Mouse (Mus musculus) CH12.LX (cell line): Measurements from ENCODE around the gene Cd209f. TPM values are rescaled to one million over a fixed set of nuclear protein-coding genes. Genes with fewer than 3 reads are reported as not detected.
"Not testable (repeated sequence)": the region's sequence is repeated elsewhere in the genome, so short reads cannot be mapped to it uniquely, and the experiment has no call there.

Experiments used
- DNase-seq: peaks from one replicate; pipeline ENCODE4 v3.0.0-alpha.2; 2013; ENCODE audit errors: extremely low read depth
- H3K27ac ChIP-seq: 2 replicates; pipeline ENCODE4 v1.5.1; 2012; ENCODE audit warnings: low read depth, mild to moderate bottlenecking, control low read depth, moderate library complexity; ENCODE audit not compliant: insufficient read depth
- H3K27me3 ChIP-seq: replicated peaks from 2 replicates; pipeline ENCODE3; 2012; ENCODE audit warnings: inconsistent platforms
- H3K36me3 ChIP-seq, 2 experiments: replicated peaks in 1 of 2; 2 replicates each; pipeline versions ENCODE3 to v1.6.1; 2012; ENCODE audit warnings: inconsistent platforms in 1 of 2, low read length in 1 of 2, mild to moderate bottlenecking in 1 of 2, mixed read lengths in 1 of 2, moderate library complexity in 1 of 2; ENCODE audit not compliant: control insufficient read depth in 1 of 2, insufficient read depth in 1 of 2
- H3K4me1 ChIP-seq, 2 experiments: 2 replicates each; pipeline ENCODE4 v1.6.1; 2012; ENCODE audit warnings: inconsistent platforms in 1 of 2, moderate library complexity in 1 of 2; ENCODE audit not compliant: insufficient read depth in 2 of 2, control insufficient read depth in 1 of 2
- H3K4me2 ChIP-seq: 2 replicates; pipeline ENCODE4 v1.6.1; 2012; ENCODE audit warnings: low read depth, mild to moderate bottlenecking, control low read depth; ENCODE audit not compliant: poor library complexity, insufficient read depth, severe bottlenecking
- H3K4me3 ChIP-seq, 3 experiments: fragments of 150-350 bp in 1 of 3; sonication (generic) in 1 of 3; replicated peaks in 1 of 3; 2 replicates each; pipeline versions ENCODE3 to v1.5.1; 2011 to 2012; ENCODE audit warnings: low read depth in 2 of 3, low read length in 2 of 3, mild to moderate bottlenecking in 2 of 3, moderate library complexity in 2 of 3, control low read depth in 1 of 3, improper control_type of control experiment in 1 of 3, inconsistent platforms in 1 of 3, mixed read lengths in 1 of 3; ENCODE audit not compliant: poor library complexity in 1 of 3
- H3K79me2 ChIP-seq: replicated peaks from 2 replicates; pipeline ENCODE4 v1.6.1; 2012; ENCODE audit warnings: mild to moderate bottlenecking, moderate library complexity; ENCODE audit not compliant: control insufficient read depth, poor library complexity, insufficient read depth, severe bottlenecking; ENCODE audit errors: extremely low read depth
- H3K9ac ChIP-seq: 2 replicates; pipeline ENCODE4 v1.6.1; 2012; ENCODE audit warnings: low read depth, mild to moderate bottlenecking, control low read depth, moderate library complexity; ENCODE audit not compliant: insufficient read depth
- H3K9me3 ChIP-seq: replicated peaks from 2 replicates; pipeline ENCODE3; 2012; ENCODE audit warnings: low read length, inconsistent platforms, mixed read lengths
- EP300 ChIP-seq: IDR thresholded peaks from 2 replicates; pipeline ENCODE4 v1.6.1; 2011; ENCODE audit warnings: low read length, improper control_type of control experiment
- HCFC1 ChIP-seq: IDR thresholded peaks from 2 replicates; pipeline ENCODE4 v1.6.1; 2012; ENCODE audit warnings: low read depth, mild to moderate bottlenecking, inconsistent platforms, low read length, improper control_type of control experiment
- KAT2A ChIP-seq: IDR thresholded peaks from 2 replicates; pipeline ENCODE4 v1.6.1; 2012; ENCODE audit warnings: low read length, improper control_type of control experiment, inconsistent platforms; ENCODE audit not compliant: insufficient replicate concordance
- MAFK ChIP-seq: IDR thresholded peaks from 2 replicates; pipeline ENCODE4 v1.6.1; 2011; ENCODE audit warnings: low read length, improper control_type of control experiment; ENCODE audit not compliant: insufficient replicate concordance
- MEF2A ChIP-seq: IDR thresholded peaks from 2 replicates; pipeline ENCODE4 v1.6.1; 2014; ENCODE audit warnings: low read depth, mild to moderate bottlenecking, inconsistent platforms, low read length, improper control_type of control experiment, borderline replicate concordance
- NRF1 ChIP-seq: IDR thresholded peaks from 2 replicates; pipeline ENCODE4 v1.6.1; 2014; ENCODE audit warnings: low read depth, mild to moderate bottlenecking, inconsistent platforms, low read length, improper control_type of control experiment, moderate library complexity
- PAX5 ChIP-seq: IDR thresholded peaks from 2 replicates; pipeline ENCODE4 v1.6.1; 2012; ENCODE audit warnings: low read length, inconsistent platforms, mixed read lengths
- POLR2A ChIP-seq: IDR thresholded peaks from 2 replicates; pipeline ENCODE4 v1.6.1; 2011; ENCODE audit warnings: low read depth, mild to moderate bottlenecking, improper control_type of control experiment, low read length
- SIN3A ChIP-seq: IDR thresholded peaks from 2 replicates; pipeline ENCODE4 v1.6.1; 2012; ENCODE audit warnings: low read length, improper control_type of control experiment, inconsistent platforms
- USF1 ChIP-seq: IDR thresholded peaks from 2 replicates; pipeline ENCODE4 v1.6.1; 2014; ENCODE audit warnings: low read depth, mild to moderate bottlenecking, inconsistent platforms, low read length, improper control_type of control experiment
- dilution Hi-C: fragments of 300-500 bp; cut with MboI; formaldehyde crosslinking; loops from 2 replicates; pipeline ENCODE4 v1.14.3; 2020; ENCODE audit warnings: low sequenced_read_pairs; ENCODE audit not compliant: extremely low pct_unique_long_range_greater_than_20kb, extremely low pct_ligation_motif_present
- in situ Hi-C: fragments of 300-500 bp; cut with MboI; formaldehyde crosslinking; loops from 3 replicates; pipeline ENCODE4 v1.14.3; 2019; ENCODE audit warnings: low sequenced_read_pairs, low pct_ligation_motif_present, low pct_unique_long_range_greater_than_20kb, mixed read lengths
- polyA plus RNA-seq: library from polyadenylated mRNA; unstranded; fragments of >175 nt; gene quantifications from 2 replicates; pipeline ENCODE4 v1.2.1, GENCODE M21; 2012; ENCODE audit warnings: low read depth; ENCODE audit not compliant: insufficient read length
- total RNA-seq, 2 experiments: library from RNA; depleted of rRNA; stranded (reverse); fragments of 300-350 nt in 1 of 2; fragments of >200 nt in 1 of 2; gene quantifications; 2 replicates each; pipeline ENCODE4 v1.2.3; 2012 to 2014

The Cd209f gene
- total and polyA plus RNA-seq, 3 experiments = not detected

DNA sequence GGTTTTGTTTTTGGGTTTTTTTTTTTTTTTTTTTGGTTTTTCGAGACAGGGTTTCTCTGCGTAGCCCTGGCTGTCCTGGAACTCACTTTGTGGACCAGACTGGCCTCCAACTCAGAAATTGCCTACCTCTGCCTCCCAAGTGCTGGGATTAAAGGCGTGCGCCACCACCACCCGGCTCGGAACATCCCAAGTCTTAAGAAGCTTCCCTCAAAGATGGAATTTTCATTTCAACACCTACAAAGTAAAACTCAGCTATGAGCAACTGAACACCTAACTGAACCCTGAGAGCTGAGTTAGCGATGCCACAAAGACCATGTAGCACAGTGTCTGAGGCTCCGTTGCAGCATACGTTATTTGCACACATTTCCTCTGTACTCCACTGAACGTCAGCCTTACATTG is 28.2 kb upstream of the Cd209f start, which contains the start of gene Cd209g:
Gene Cd209g (plus strand): TSS at position 301 of the 400 bp plus-strand sequence.
- dilution Hi-C loops (no loop called here), in situ Hi-C loops (loop anchor here (25.0 kb wide), 1 partner anchor 421 kb away; the partner anchor contains the start of gene Clec4g)
- no peak within 1 kb of the TSS for H3K9ac ChIP-seq
- no peak within 1 kb of the TSS for H3K4me2 ChIP-seq
- no peaks in the 10 kb centered on the region for H3K79me2 ChIP-seq
- peaks cover 36% of the 10 kb centered on the region for H3K27me3 ChIP-seq
- H3K36me3 ChIP-seq = no peaks in the 10 kb centered on the region
- H3K27ac ChIP-seq = no peak within 1 kb of the TSS
- DNase-seq = no peak
- no peak within 1 kb of the TSS for H3K4me3 ChIP-seq
- H3K4me1 ChIP-seq = peaks cover 0 to 2% of the 10 kb centered on the region in 2 experiments; a peak in 1 of 4 replicates
- no peaks in the 10 kb centered on the region for H3K9me3 ChIP-seq
- TF ChIP-seq MAFK (no peak), KAT2A (no peak), SIN3A (no peak), HCFC1 (no peak), NRF1 (no peak), POLR2A (no peak), USF1 (no peak), PAX5 (no peak), MEF2A (no peak), EP300 (no peak)

DNA sequence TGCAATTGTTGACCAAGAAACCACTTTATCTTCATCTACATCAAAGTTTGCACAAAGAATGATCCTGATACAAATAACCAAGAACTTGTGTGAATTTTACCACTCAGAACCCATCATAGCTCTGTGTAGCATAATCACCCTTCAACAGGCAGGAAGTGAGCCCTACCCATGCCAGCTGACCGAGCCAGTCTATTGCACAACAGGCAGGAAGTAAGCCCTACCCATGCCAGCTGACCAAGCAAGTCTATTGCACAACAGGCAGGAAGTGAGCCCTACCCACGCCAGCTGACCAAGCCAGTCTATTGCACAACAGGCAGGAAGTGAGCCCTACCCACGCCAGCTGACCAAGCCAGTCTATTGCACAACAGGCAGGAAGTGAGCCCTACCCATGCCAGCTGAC is 17.1 kb downstream of the Cd209f start:
- H3K4me1 ChIP-seq, DNase-seq, H3K4me2 ChIP-seq, H3K79me2 ChIP-seq, H3K27ac ChIP-seq, H3K9ac ChIP-seq, H3K36me3 ChIP-seq, in situ Hi-C loops, dilution Hi-C loops, H3K9me3 ChIP-seq, H3K27me3 ChIP-seq, H3K4me3 ChIP-seq: not testable (repeated sequence)

DNA sequence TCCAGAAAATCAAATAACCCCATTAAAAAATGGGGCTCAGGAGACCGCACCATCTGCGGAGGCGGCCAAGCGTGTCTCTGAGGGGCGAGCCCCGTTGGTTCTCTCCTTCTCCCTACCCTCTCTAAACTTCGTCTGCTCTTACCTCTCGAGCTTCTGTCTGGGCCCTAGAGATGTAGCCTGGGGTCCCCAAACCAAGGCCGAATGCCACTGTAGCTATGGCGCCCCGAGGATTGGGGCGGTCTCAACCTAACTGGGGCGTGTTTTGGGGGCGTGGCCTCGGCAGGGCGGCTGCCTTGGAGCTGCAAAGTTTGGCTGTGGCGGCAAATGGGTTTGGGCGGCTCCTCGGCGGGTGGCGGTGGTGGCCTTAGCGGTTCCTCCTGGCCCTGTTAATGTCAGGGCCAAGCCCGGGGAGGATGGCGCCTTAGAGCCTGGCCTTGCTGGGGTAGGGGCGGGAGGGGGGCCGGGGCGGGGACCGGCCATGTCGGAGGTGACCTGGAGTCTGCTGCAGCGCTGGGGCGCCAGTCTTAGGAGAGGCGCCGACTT is 18.4 kb downstream of the Cd209f start:
- H3K4me2 ChIP-seq, dilution Hi-C loops, H3K9me3 ChIP-seq, DNase-seq, H3K27me3 ChIP-seq, H3K79me2 ChIP-seq, H3K9ac ChIP-seq, in situ Hi-C loops, H3K4me1 ChIP-seq, H3K4me3 ChIP-seq, H3K36me3 ChIP-seq, H3K27ac ChIP-seq: not testable (repeated sequence)

Other genes with a start within 250 kb of the Cd209f start
- gene Cd209d, start 227.3 kb downstream of the Cd209f start, total RNA-seq (2012; rRNA removed) = 0.25 TPM in 1 of 2 replicates, not detected in the other
- gene Cd209d, start 227.3 kb downstream of the Cd209f start, total RNA-seq (2014; rRNA removed) = not detected in 2 replicates
- gene Cd209d, start 227.3 kb downstream of the Cd209f start, polyA plus RNA-seq = not detected in 2 replicates
- not detected in 2 replicates for gene Cd209b, start 179.0 kb downstream of the Cd209f start, total RNA-seq (2012; rRNA removed)
- not detected in 2 replicates for gene Cd209b, start 179.0 kb downstream of the Cd209f start, total RNA-seq (2014; rRNA removed)
- not detected in 2 replicates for gene Cd209b, start 179.0 kb downstream of the Cd209f start, polyA plus RNA-seq
- 0.13 TPM in 1 of 2 replicates, not detected in the other for gene Cd209c, start 151.1 kb downstream of the Cd209f start, total RNA-seq (2012; rRNA removed)
- gene Cd209c, start 151.1 kb downstream of the Cd209f start, total RNA-seq (2014; rRNA removed) = not detected in 2 replicates
- 0.29 and 0.59 TPM in 2 replicates for gene Cd209c, start 151.1 kb downstream of the Cd209f start, polyA plus RNA-seq
- not detected in 2 replicates for gene Cd209g, start 28.3 kb upstream of the Cd209f start, total RNA-seq (2012; rRNA removed)
- gene Cd209g, start 28.3 kb upstream of the Cd209f start, total RNA-seq (2014; rRNA removed) = not detected in 2 replicates
- not detected in 2 replicates for gene Cd209g, start 28.3 kb upstream of the Cd209f start, polyA plus RNA-seq
- gene Evi5l, start 60.7 kb upstream of the Cd209f start, total RNA-seq (2012; rRNA removed) = 4.6 and 6.6 TPM in 2 replicates
- 1.4 and 2.2 TPM in 2 replicates for gene Evi5l, start 60.7 kb upstream of the Cd209f start, total RNA-seq (2014; rRNA removed)
- gene Evi5l, start 60.7 kb upstream of the Cd209f start, polyA plus RNA-seq = 2.8 and 3.6 TPM in 2 replicates
- 0.08 and 0.13 TPM in 2 replicates for gene Prr36, start 111.6 kb upstream of the Cd209f start, total RNA-seq (2012; rRNA removed)
- 0.05 TPM in 1 of 2 replicates, not detected in the other for gene Prr36, start 111.6 kb upstream of the Cd209f start, total RNA-seq (2014; rRNA removed)
- 0.40 and 0.59 TPM in 2 replicates for gene Prr36, start 111.6 kb upstream of the Cd209f start, polyA plus RNA-seq
- gene Lrrc8e, start 121.0 kb upstream of the Cd209f start, total RNA-seq (2012; rRNA removed) = 0.25 TPM in 2 replicates
- gene Lrrc8e, start 121.0 kb upstream of the Cd209f start, total RNA-seq (2014; rRNA removed) = not detected in 2 replicates
- gene Lrrc8e, start 121.0 kb upstream of the Cd209f start, polyA plus RNA-seq = 0.07 TPM in 1 of 2 replicates, not detected in the other
- gene Map2k7, start 132.9 kb upstream of the Cd209f start, total RNA-seq (2012; rRNA removed) = 18.1 and 18.3 TPM in 2 replicates
- 10.5 and 11.8 TPM in 2 replicates for gene Map2k7, start 132.9 kb upstream of the Cd209f start, total RNA-seq (2014; rRNA removed)
- gene Map2k7, start 132.9 kb upstream of the Cd209f start, polyA plus RNA-seq = 73.8 and 74.0 TPM in 2 replicates
- 0.08 and 0.38 TPM in 2 replicates for gene Gm49320, start 133.0 kb upstream of the Cd209f start, total RNA-seq (2012; rRNA removed)
- gene Gm49320, start 133.0 kb upstream of the Cd209f start, total RNA-seq (2014; rRNA removed) = 0.08 and 0.26 TPM in 2 replicates
- 0.23 and 0.67 TPM in 2 replicates for gene Gm49320, start 133.0 kb upstream of the Cd209f start, polyA plus RNA-seq
- gene Tgfbr3l, start 142.4 kb upstream of the Cd209f start, total RNA-seq (2012; rRNA removed) = 3.5 and 4.5 TPM in 2 replicates
- gene Tgfbr3l, start 142.4 kb upstream of the Cd209f start, total RNA-seq (2014; rRNA removed) = 1.7 and 2.0 TPM in 2 replicates
- gene Tgfbr3l, start 142.4 kb upstream of the Cd209f start, polyA plus RNA-seq = 13.3 and 16.9 TPM in 2 replicates
- gene Snapc2, start 147.2 kb upstream of the Cd209f start, total RNA-seq (2012; rRNA removed) = 23.5 and 30.0 TPM in 2 replicates
- 18.3 and 22.4 TPM in 2 replicates for gene Snapc2, start 147.2 kb upstream of the Cd209f start, total RNA-seq (2014; rRNA removed)
- 29.8 and 30.8 TPM in 2 replicates for gene Snapc2, start 147.2 kb upstream of the Cd209f start, polyA plus RNA-seq
- 0.68 and 0.80 TPM in 2 replicates for gene Ctxn1, start 153.4 kb upstream of the Cd209f start, total RNA-seq (2012; rRNA removed)
- gene Ctxn1, start 153.4 kb upstream of the Cd209f start, total RNA-seq (2014; rRNA removed) = 0.73 and 1.3 TPM in 2 replicates
- gene Ctxn1, start 153.4 kb upstream of the Cd209f start, polyA plus RNA-seq = 3.0 and 3.2 TPM in 2 replicates
- 130 and 147 TPM in 2 replicates for gene Timm44, start 170.1 kb upstream of the Cd209f start, total RNA-seq (2012; rRNA removed)
- 109 and 123 TPM in 2 replicates for gene Timm44, start 170.1 kb upstream of the Cd209f start, total RNA-seq (2014; rRNA removed)
- gene Timm44, start 170.1 kb upstream of the Cd209f start, polyA plus RNA-seq = 143 and 177 TPM in 2 replicates
- 4.6 and 4.9 TPM in 2 replicates for gene Ccl25, start 219.4 kb upstream of the Cd209f start, total RNA-seq (2012; rRNA removed)
- 5.4 and 5.7 TPM in 2 replicates for gene Ccl25, start 219.4 kb upstream of the Cd209f start, total RNA-seq (2014; rRNA removed)
- 5.6 and 6.0 TPM in 2 replicates for gene Ccl25, start 219.4 kb upstream of the Cd209f start, polyA plus RNA-seq
- 55.8 and 76.9 TPM in 2 replicates for gene Elavl1, start 219.6 kb upstream of the Cd209f start, total RNA-seq (2012; rRNA removed)
- 110 and 112 TPM in 2 replicates for gene Elavl1, start 219.6 kb upstream of the Cd209f start, total RNA-seq (2014; rRNA removed)
- 67.1 and 76.4 TPM in 2 replicates for gene Elavl1, start 219.6 kb upstream of the Cd209f start, polyA plus RNA-seq